Mouse (Mus musculus): ENCODE measurements around the gene Rbm38. TPM values are rescaled to one million over a fixed set of nuclear protein-coding genes. Genes with fewer than 3 reads are reported as not detected.

Rbm38 gene
- polyA plus RNA-seq (2014; fragmentation: Nextera tagmentation; extraction: Ambion mirVana), result 11.9 and 13.3 TPM in 2 replicates

GRCm38 (mm10) chr2:173020430-173020829 lies at the start of gene Rbm38:
Gene Rbm38, plus strand, starts transcription at chr2:173020498.
- peaks cover 28% of the 10 kb centered on the region for H3K4me1 ChIP-seq (ENCODE audit: control insufficient read depth, insufficient read depth, low read length)
- 28% methylated on average over 11 of the region's 11 CpGs for WGBS
- H3K4me2 ChIP-seq (ENCODE audit: low read depth, low read length), result peak within 1 kb of the TSS; percentile 91
- no peak for ATAC-seq (ENCODE audit: low read depth)
- no peaks in the 10 kb centered on the region for H3K27me3 ChIP-seq (ENCODE audit: control insufficient read depth, insufficient read depth, low read length)
- peaks cover 5% of the 10 kb centered on the region; the same call in 1 of the 2 replicates for H3K36me3 ChIP-seq (ENCODE audit: control insufficient read depth, insufficient read depth, low read length)
- H3K27ac ChIP-seq (ENCODE audit: low read depth, low read length), result no peak within 1 kb of the TSS
- no peaks in the 10 kb centered on the region for H3K9me3 ChIP-seq (ENCODE audit: control insufficient read depth, low read length)
- H3K4me3 ChIP-seq (ENCODE audit: low read depth, low read length), result peak within 1 kb of the TSS; percentile 73
- H3K9ac ChIP-seq (replicated peaks; ENCODE audit: low read depth, low read length), result no peak within 1 kb of the TSS

GRCm38 (mm10) chr2:172971865-172972264 lies 48.4 kb upstream of the Rbm38 start:
- H3K9me3 ChIP-seq (ENCODE audit: control insufficient read depth, low read length), result no peaks in the 10 kb centered on the region
- no peak overlapping the region for H3K4me2 ChIP-seq (ENCODE audit: low read depth, low read length)
- H3K36me3 ChIP-seq (ENCODE audit: control insufficient read depth, insufficient read depth, low read length), result no peaks in the 10 kb centered on the region

GRCm38 (mm10) chr2:172973806-172974565 lies 46.3 kb upstream of the Rbm38 start:
- 27% methylated on average over 7 of the region's 7 CpGs for WGBS
- H3K36me3 ChIP-seq (ENCODE audit: control insufficient read depth, insufficient read depth, low read length), result no peaks in the 10 kb centered on the region
- ATAC-seq (ENCODE audit: low read depth), result no peak

More at GRCm38 (mm10) chr2:172971865-172972264, 48.4 kb upstream of the Rbm38 start:
- Histone ChIP-seq H3K27me3 (ENCODE audit: control insufficient read depth, insufficient read depth, low read length) (no peaks in the 10 kb centered on the region), H3K27ac (ENCODE audit: low read depth, low read length) (no peak overlapping the region), H3K9ac (replicated peaks; ENCODE audit: low read depth, low read length) (no peak overlapping the region), H3K4me3 (ENCODE audit: low read depth, low read length) (no peak overlapping the region), H3K4me1 (ENCODE audit: control insufficient read depth, insufficient read depth, low read length) (no peaks in the 10 kb centered on the region)
- WGBS, result 91% methylated on average over 2 of the region's 2 CpGs
- ATAC-seq (ENCODE audit: low read depth), result no peak

GRCm38 (mm10) chr2:172974701-172975100 lies 45.6 kb upstream of the Rbm38 start:
- Histone ChIP-seq H3K9ac (replicated peaks; ENCODE audit: low read depth, low read length) (no peak overlapping the region), H3K4me2 (ENCODE audit: low read depth, low read length) (no peak overlapping the region), H3K9me3 (ENCODE audit: control insufficient read depth, low read length) (no peaks in the 10 kb centered on the region), H3K36me3 (ENCODE audit: control insufficient read depth, insufficient read depth, low read length) (no peaks in the 10 kb centered on the region), H3K4me3 (ENCODE audit: low read depth, low read length) (no peak overlapping the region), H3K27ac (ENCODE audit: low read depth, low read length) (no peak overlapping the region), H3K4me1 (ENCODE audit: control insufficient read depth, insufficient read depth, low read length) (0 out of 2 replicates have a peak, but pooled peaks cover 3% of the 10 kb centered on the region), H3K27me3 (ENCODE audit: control insufficient read depth, insufficient read depth, low read length) (no peaks in the 10 kb centered on the region)
- 48% methylated on average over 7 of the region's 7 CpGs for WGBS
- no peak for ATAC-seq (ENCODE audit: low read depth)

More at GRCm38 (mm10) chr2:172973806-172974565, 46.3 kb upstream of the Rbm38 start:
- H3K4me1 ChIP-seq (ENCODE audit: control insufficient read depth, insufficient read depth, low read length), result 0 out of 2 replicates have a peak, but pooled peaks cover 3% of the 10 kb centered on the region
- H3K9ac ChIP-seq (replicated peaks; ENCODE audit: low read depth, low read length), result no peak overlapping the region
- H3K9me3 ChIP-seq (ENCODE audit: control insufficient read depth, low read length), result no peaks in the 10 kb centered on the region
- no peak overlapping the region for H3K4me2 ChIP-seq (ENCODE audit: low read depth, low read length)
- H3K27me3 ChIP-seq (ENCODE audit: control insufficient read depth, insufficient read depth, low read length), result no peaks in the 10 kb centered on the region
- H3K27ac ChIP-seq (ENCODE audit: low read depth, low read length), result no peak overlapping the region
- H3K4me3 ChIP-seq (ENCODE audit: low read depth, low read length), result no peak overlapping the region

GRCm38 (mm10) chr2:172975159-172975558 lies 45.1 kb upstream of the Rbm38 start:
- no peaks in the 10 kb centered on the region for H3K27me3 ChIP-seq (ENCODE audit: control insufficient read depth, insufficient read depth, low read length)
- no peak overlapping the region for H3K4me2 ChIP-seq (ENCODE audit: low read depth, low read length)
- H3K4me1 ChIP-seq (ENCODE audit: control insufficient read depth, insufficient read depth, low read length), result 0 out of 2 replicates have a peak, but pooled peaks cover 3% of the 10 kb centered on the region
- ATAC-seq (ENCODE audit: low read depth), result no peak
- no peak overlapping the region for H3K4me3 ChIP-seq (ENCODE audit: low read depth, low read length)
- no peak overlapping the region for H3K9ac ChIP-seq (replicated peaks; ENCODE audit: low read depth, low read length)
- WGBS, result 90% methylated on average over 6 of the region's 6 CpGs
- no peaks in the 10 kb centered on the region for H3K9me3 ChIP-seq (ENCODE audit: control insufficient read depth, low read length)
- no peaks in the 10 kb centered on the region for H3K36me3 ChIP-seq (ENCODE audit: control insufficient read depth, insufficient read depth, low read length)
- no peak overlapping the region for H3K27ac ChIP-seq (ENCODE audit: low read depth, low read length)

GRCm38 (mm10) chr2:172976661-172977238 lies 43.5 kb upstream of the Rbm38 start:
- Histone ChIP-seq H3K4me3 (ENCODE audit: low read depth, low read length) (no peak overlapping the region), H3K9me3 (ENCODE audit: control insufficient read depth, low read length) (no peaks in the 10 kb centered on the region), H3K36me3 (ENCODE audit: control insufficient read depth, insufficient read depth, low read length) (no peaks in the 10 kb centered on the region), H3K27ac (ENCODE audit: low read depth, low read length) (no peak overlapping the region), H3K9ac (replicated peaks; ENCODE audit: low read depth, low read length) (no peak overlapping the region), H3K27me3 (ENCODE audit: control insufficient read depth, insufficient read depth, low read length) (no peaks in the 10 kb centered on the region), H3K4me1 (ENCODE audit: control insufficient read depth, insufficient read depth, low read length) (0 out of 2 replicates have a peak, but pooled peaks cover 3% of the 10 kb centered on the region), H3K4me2 (ENCODE audit: low read depth, low read length) (no peak overlapping the region; the same call in 1 of the 2 replicates)
- ATAC-seq (ENCODE audit: low read depth), result no peak
- 34% methylated on average over 7 of the region's 7 CpGs for WGBS

GRCm38 (mm10) chr2:172977409-172978130 lies 42.7 kb upstream of the Rbm38 start, which contains the start of gene Spo11:
Gene Spo11, plus strand, starts transcription at chr2:172977700.
- H3K4me3 ChIP-seq (ENCODE audit: low read depth, low read length), result no peak within 1 kb of the TSS
- peak; percentile 44; the same call in 1 of the 2 replicates for ATAC-seq (ENCODE audit: low read depth)
- H3K4me2 ChIP-seq (ENCODE audit: low read depth, low read length), result peak within 1 kb of the TSS; percentile 3; the same call in 1 of the 2 replicates
- H3K27me3 ChIP-seq (ENCODE audit: control insufficient read depth, insufficient read depth, low read length), result no peaks in the 10 kb centered on the region
- H3K27ac ChIP-seq (ENCODE audit: low read depth, low read length), result no peak within 1 kb of the TSS
- 0 out of 2 replicates have a peak, but pooled peaks cover 3% of the 10 kb centered on the region for H3K4me1 ChIP-seq (ENCODE audit: control insufficient read depth, insufficient read depth, low read length)
- no peaks in the 10 kb centered on the region for H3K36me3 ChIP-seq (ENCODE audit: control insufficient read depth, insufficient read depth, low read length)
- WGBS, result 15% methylated on average over 14 of the region's 14 CpGs
- H3K9ac ChIP-seq (replicated peaks; ENCODE audit: low read depth, low read length), result no peak within 1 kb of the TSS
- H3K9me3 ChIP-seq (ENCODE audit: control insufficient read depth, low read length), result no peaks in the 10 kb centered on the region

- no peaks in the 10 kb centered on the region for H3K36me3 ChIP-seq (ENCODE audit: control insufficient read depth, insufficient read depth, low read length)
- H3K4me1 ChIP-seq (ENCODE audit: control insufficient read depth, insufficient read depth, low read length), result 0 out of 2 replicates have a peak, but pooled peaks cover 3% of the 10 kb centered on the region
- no peak overlapping the region for H3K27ac ChIP-seq (ENCODE audit: low read depth, low read length)
- no peak overlapping the region for H3K9ac ChIP-seq (replicated peaks; ENCODE audit: low read depth, low read length)
- WGBS, result 48% methylated on average over 4 of the region's 4 CpGs
- no peaks in the 10 kb centered on the region for H3K27me3 ChIP-seq (ENCODE audit: control insufficient read depth, insufficient read depth, low read length)
- no peaks in the 10 kb centered on the region for H3K9me3 ChIP-seq (ENCODE audit: control insufficient read depth, low read length)
- H3K4me3 ChIP-seq (ENCODE audit: low read depth, low read length), result no peak overlapping the region
- peak; percentile 39; the same call in 1 of the 2 replicates for ATAC-seq (ENCODE audit: low read depth)
- no peak overlapping the region for H3K4me2 ChIP-seq (ENCODE audit: low read depth, low read length)
Observed at GRCm38 (mm10) chr2:172978131-172978633, 42.1 kb upstream of the Rbm38 start.
